Mouse (Mus musculus): ENCODE measurements at regions not wholly inside any gene's neighbourhood (a gene's known extent, or its start where the extent isn't known, plus 50 kb on each side); places are given as distances from the start of the nearest gene placed in this dataset.

DNA sequence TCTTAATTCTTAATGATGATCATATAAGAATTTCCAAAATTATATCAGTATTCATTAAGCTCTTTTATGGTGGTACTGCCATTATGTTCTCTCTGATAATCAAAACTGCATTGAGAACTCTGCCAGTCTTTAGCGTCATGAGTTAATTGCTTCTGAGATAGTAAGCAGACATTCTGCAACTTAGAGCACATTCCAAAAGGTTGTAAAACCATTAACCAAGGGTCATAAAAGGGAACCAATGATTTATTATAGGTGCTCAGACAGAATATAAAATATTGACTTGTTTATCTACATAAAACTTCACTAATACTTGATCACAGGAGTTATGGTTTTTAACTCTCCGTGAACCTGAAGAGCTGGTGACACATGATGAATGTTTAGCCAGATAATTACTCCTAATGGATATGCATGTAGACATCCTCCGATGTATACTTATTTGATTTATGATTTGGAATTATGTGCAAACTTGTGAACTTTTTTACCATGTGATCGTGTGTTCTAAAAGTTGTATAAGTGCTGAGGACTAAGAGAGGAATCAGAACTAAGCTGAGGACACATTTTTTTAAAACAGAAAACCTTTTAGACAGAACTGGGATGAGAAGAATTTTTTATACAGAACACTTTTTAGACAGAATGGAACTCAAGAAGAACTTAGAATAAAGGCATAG, 1345.4 kb downstream of the Zfp704 start:
- TF ChIP-seq CTCF (IDR thresholded peaks at IDR 0.05; ENCODE audit: insufficient read depth, low read length), result no peak
- TF ChIP-seq POLR2A (IDR thresholded peaks at IDR 0.05; ENCODE audit: borderline replicate concordance, extremely low read depth, low read depth, low read length), result no peak
